Mouse (Mus musculus) lung, adult 2 months (tissue): ENCODE measurements around the gene Sebox. TPM values are rescaled to one million over a fixed set of nuclear protein-coding genes. Genes with fewer than 3 reads are reported as not detected.

Experiments
- DNase-seq: peaks from one replicate; pipeline ENCODE4 v3.0.0; 2022
- H3K4me1 ChIP-seq: fragments of 200-500 bp; 2 replicates; pipeline ENCODE4 v1.6.1; 2011; ENCODE audit warnings: low read length; ENCODE audit not compliant: control insufficient read depth, insufficient read depth
- H3K4me3 ChIP-seq: fragments of 200-500 bp; replicated peaks from 2 replicates; pipeline ENCODE3; 2011; ENCODE audit warnings: low read depth, mild to moderate bottlenecking, control low read depth, low read length; ENCODE audit errors: extremely low read depth
- CTCF ChIP-seq: fragments of 200-500 bp; IDR thresholded peaks from 2 replicates; pipeline ENCODE4 v1.5.1; 2011; ENCODE audit warnings: mild to moderate bottlenecking, low read length, control low read depth; ENCODE audit not compliant: insufficient read depth
- POLR2A ChIP-seq: fragments of 200-500 bp; IDR thresholded peaks from 2 replicates; pipeline ENCODE4 v1.6.1; 2011; ENCODE audit warnings: low read depth, mild to moderate bottlenecking, control low read depth, low read length, borderline replicate concordance; ENCODE audit errors: extremely low read depth
- WGBS: fragments of 180-500 bp; shearing (Covaris S2); methylation state at CpG from one replicate; pipeline ENCODE4 v1.1.7; 2018; 5-methylcytosine and 5-hydroxymethylcytosine counted together
- polyA plus RNA-seq: library from polyadenylated mRNA; depleted of rRNA; stranded (reverse); fragments of >200 nt; gene quantifications from 2 replicates; pipeline ENCODE4 v1.2.3, GENCODE M21; 2012; rRNA removed

Sebox gene
- polyA plus RNA-seq, result 0.11 TPM in 1 of 2 replicates, not detected in the other

GRCm38 (mm10) chr11:78502909-78503650 lies at the start of gene Sebox:
Sebox (plus strand) TSS chr11:78503447.
- 58% methylated on average over 7 of the region's 7 CpGs for WGBS
- DNase-seq, result no peak
- no peaks in the 10 kb centered on the region for H3K4me1 ChIP-seq
- H3K4me3 ChIP-seq, result no peak within 1 kb of the TSS
- TF ChIP-seq CTCF (no peak), POLR2A (no peak)

GRCm38 (mm10) chr11:78453675-78454074 lies 49.6 kb upstream of the Sebox start:
- Histone ChIP-seq H3K4me3 (no peak overlapping the region), H3K4me1 (no peaks in the 10 kb centered on the region)
- WGBS, result 24% methylated on average over 4 of the region's 4 CpGs
- TF ChIP-seq CTCF (peak; percentile 92), POLR2A (no peak)
- DNase-seq, result peak; percentile 58

GRCm38 (mm10) chr11:78454276-78454675 lies 49.0 kb upstream of the Sebox start:
- H3K4me3 ChIP-seq, result no peak overlapping the region
- H3K4me1 ChIP-seq, result no peaks in the 10 kb centered on the region
- DNase-seq, result no peak
- WGBS, result 59% methylated on average over 7 of the region's 7 CpGs
- TF ChIP-seq POLR2A, result no peak
- TF ChIP-seq CTCF, result no peak

- Histone ChIP-seq H3K4me1 (no peaks in the 10 kb centered on the region), H3K4me3 (no peak overlapping the region)
- TF ChIP-seq POLR2A (no peak), CTCF (no peak; the same call in 1 of the 2 replicates)
- DNase-seq, result peak; percentile 58
- WGBS, result 19% methylated on average over 5 of the region's 5 CpGs
These were observed 47.9 kb upstream of the Sebox start for GRCm38 (mm10) chr11:78455308-78455707.

- 71% methylated on average over 17 of the region's 17 CpGs for WGBS
- TF ChIP-seq CTCF, result no peak
- TF ChIP-seq POLR2A, result no peak
- no peaks in the 10 kb centered on the region for H3K4me1 ChIP-seq
- no peak for DNase-seq
- no peak overlapping the region for H3K4me3 ChIP-seq
These were observed 44.5 kb upstream of the Sebox start for GRCm38 (mm10) chr11:78458740-78459139.

GRCm38 (mm10) chr11:78461894-78462293 lies 41.4 kb upstream of the Sebox start:
- Histone ChIP-seq H3K4me1 (no peaks in the 10 kb centered on the region; the same call in 1 of the 2 replicates), H3K4me3 (no peak overlapping the region)
- 76% methylated on average over 1 of the region's 1 CpGs for WGBS
- DNase-seq, result no peak
- no peak for TF ChIP-seq POLR2A
- no peak for TF ChIP-seq CTCF

- Histone ChIP-seq H3K4me3 (no peak overlapping the region), H3K4me1 (no peaks in the 10 kb centered on the region; the same call in 1 of the 2 replicates)
- TF ChIP-seq CTCF (no peak), POLR2A (no peak)
- 87% methylated on average over 5 of the region's 5 CpGs for WGBS
- DNase-seq, result no peak
These were observed 40.6 kb upstream of the Sebox start for GRCm38 (mm10) chr11:78462669-78463068.

GRCm38 (mm10) chr11:78463286-78464036 lies 39.8 kb upstream of the Sebox start:
- Histone ChIP-seq H3K4me3 (no peak overlapping the region), H3K4me1 (no peaks in the 10 kb centered on the region; the same call in 1 of the 2 replicates)
- TF ChIP-seq CTCF (no peak), POLR2A (no peak)
- no peak for DNase-seq
- WGBS, result 52% methylated on average over 13 of the region's 13 CpGs

- no peak for DNase-seq
- Histone ChIP-seq H3K4me3 (peak overlapping the region; percentile 84), H3K4me1 (no peaks in the 10 kb centered on the region; the same call in 1 of the 2 replicates)
- WGBS, result 30% methylated on average over 9 of the region's 9 CpGs
- TF ChIP-seq CTCF (no peak), POLR2A (no peak)
These were observed 38.1 kb upstream of the Sebox start for GRCm38 (mm10) chr11:78465116-78465515.

GRCm38 (mm10) chr11:78465568-78466180 lies 37.6 kb upstream of the Sebox start, which contains the start of gene Slc46a1:
Slc46a1 (plus strand) TSS chr11:78465697.
- DNase-seq, result peak; percentile 67
- no peak for TF ChIP-seq POLR2A
- no peak for TF ChIP-seq CTCF
- under 1% methylated on average over 41 of the region's 41 CpGs for WGBS
- Histone ChIP-seq H3K4me1 (no peaks in the 10 kb centered on the region; the same call in 1 of the 2 replicates), H3K4me3 (peak within 1 kb of the TSS; percentile 84)
